Mouse (Mus musculus): ENCODE measurements around the gene AC124502.3. TPM values are rescaled to one million over a fixed set of nuclear protein-coding genes. Genes with fewer than 3 reads are reported as not detected.
"Not testable (repeated sequence)": the region's sequence is repeated elsewhere in the genome, so short reads cannot be mapped to it uniquely, and the experiment has no call there.

AC124502.3 gene
- total RNA-seq, 2 experiments from 2014 or later = 0.93 to 2.7 TPM

DNA sequence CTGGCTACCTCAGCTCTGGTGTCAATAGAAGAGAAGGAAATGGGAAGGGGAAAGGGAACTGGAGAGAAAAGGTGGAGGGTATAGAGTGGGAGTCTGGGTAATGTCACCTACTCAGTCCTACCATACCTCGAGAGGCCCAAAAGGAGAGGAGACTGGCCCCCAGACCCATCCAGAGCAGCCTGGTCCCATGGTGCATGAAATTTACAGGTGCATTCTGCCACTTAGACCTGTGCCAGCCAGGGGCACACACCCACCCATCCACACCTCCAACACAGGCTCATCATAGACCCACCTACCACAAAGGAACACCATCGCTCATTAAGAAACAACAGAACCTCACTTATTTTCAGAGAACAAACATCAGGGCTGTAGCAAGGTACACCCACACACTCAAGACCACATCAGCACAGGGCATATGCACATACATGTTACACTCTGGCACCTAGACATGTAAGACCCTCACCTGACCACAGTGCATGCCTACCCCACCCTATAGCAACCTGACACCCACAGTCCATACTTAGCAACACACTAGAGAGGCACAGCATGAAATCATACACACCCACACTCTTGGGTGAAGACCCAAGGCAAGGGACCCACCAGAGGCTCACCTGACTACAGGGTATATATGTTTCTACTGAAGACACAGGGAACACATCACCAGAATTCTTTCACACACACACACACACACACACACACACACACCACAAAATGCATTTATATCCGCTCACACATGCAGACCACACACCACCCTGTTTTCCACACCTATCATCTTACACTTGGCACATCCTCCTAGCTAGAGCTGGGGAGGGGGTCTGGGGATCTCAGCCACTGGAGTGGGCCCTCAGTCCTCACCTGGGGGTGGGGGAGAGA lies 45.5 kb downstream of the AC124502.3 start:
- DNase-seq = no peak

DNA sequence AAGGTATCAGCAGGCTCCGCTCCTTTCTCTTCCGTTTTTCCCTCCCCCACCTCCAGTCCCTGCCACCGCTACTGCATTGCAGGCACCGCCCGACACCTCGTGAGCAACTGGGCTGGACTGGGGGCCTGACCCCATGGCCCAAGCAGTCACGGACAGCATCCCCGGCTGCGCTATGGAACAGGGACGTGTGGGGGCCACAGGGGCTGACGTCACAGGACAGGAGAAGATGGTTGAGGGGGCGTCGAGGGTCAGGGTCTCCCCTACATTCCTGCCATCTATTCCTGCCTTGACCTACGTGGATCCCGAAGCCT lies 46.1 kb downstream of the AC124502.3 start:
- DNase-seq = no peak

DNA sequence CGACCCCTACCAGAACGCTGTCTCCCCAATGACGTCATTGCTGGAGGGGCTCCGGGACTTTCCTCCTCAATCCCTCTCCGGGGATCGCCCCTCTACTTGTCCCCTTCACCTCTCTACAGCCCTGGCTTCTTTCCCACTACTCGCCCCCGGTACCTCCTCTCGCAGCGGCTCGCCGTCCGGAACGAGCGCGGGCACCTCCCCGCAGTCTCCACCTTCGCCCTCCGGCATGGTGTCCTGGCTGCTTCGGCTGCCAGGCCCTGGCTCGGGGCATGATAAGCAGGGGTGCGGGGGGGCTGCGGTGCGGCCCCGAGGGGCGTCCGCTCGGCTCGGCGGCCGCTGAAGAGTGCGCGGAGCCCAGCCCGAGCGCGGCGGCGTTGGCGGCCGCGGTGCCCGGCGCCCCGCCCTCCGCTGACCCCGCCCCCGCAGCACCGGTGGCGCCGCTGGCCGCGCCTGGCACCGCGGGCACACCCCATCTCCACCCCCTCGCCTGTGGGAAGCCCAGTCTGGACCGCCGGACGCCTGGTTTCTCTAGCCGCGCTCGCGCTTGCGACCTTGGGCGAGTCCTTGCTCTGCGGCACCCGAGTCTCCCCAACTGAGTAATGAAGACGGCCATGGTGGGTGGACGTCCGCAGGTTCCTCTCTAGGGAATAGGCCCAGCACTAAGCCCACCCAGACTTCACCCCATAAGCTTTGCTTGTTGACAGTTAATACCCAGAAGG lies 46.6 kb downstream of the AC124502.3 start, which contains the start of gene Tmem151a:
Tmem151a (minus strand) TSS at position 387 of the 719 bp plus-strand sequence.
- peak in 1 of 2 experiments; percentile 50 for DNase-seq

DNA sequence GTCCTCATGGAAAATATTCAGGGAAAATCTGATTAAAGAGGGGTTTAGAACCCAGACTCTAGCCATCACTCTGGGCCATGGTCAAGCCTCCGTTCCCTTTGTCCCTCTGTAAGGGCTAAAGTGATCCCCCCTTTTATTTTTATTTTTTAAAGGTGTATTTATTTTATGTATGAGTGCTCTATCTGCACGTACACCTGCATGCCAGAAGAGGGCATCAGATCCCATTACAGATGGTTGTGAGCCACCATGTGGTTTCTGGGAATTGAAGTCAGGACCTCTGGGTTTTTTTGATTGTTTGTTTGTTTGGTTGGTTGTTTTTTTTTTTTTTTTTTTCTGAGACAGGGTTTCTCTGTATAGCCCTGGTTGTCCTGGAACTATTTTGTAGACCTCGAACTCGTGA lies 47.8 kb downstream of the AC124502.3 start:
- not testable (repeated sequence) for DNase-seq

DNA sequence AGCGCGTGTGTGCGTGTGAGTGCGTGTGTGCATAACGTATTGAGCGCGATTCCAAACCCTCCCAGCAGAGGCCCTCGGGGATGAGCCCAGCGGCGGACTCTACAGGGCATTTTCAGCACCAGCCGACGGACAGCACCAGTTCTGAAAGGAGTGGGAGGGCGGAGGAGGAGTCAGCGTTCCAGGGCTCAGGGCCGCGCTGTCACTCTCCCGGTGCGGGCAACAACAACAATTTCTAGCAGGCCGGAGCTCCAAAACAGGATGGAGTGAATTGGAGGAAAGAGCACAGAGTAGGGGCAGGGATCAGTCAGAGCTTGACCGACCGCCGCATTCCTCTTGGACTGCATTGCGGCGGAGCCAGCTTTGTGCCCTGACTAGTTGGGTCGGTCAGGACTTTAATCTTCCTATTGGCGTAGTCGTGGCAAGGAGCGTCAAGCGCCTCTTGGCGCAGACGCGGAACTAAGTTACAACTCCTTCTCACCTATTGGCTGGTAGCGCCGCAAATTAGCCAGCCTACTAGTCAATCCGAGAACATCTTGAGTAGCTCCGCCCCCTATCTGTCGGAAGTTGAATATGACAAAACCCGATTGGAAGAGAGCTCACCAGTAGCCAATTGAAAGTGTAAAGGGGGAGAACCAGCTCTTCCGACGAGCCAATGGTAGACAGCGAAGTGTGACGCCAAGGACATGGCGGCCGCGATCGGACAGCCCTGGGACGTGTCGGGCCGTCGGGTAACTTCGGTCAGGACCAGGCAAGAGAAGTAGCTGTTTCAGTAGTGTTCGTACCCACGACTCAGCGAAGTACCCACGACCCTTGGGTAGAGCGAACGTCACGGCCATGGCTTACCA lies 49.4 kb downstream of the AC124502.3 start, which contains the start of gene Yif1a:
Yif1a (plus strand) TSS at position 655 of the 845 bp plus-strand sequence.
- DNase-seq = peak; percentile 98 to 99

DNA sequence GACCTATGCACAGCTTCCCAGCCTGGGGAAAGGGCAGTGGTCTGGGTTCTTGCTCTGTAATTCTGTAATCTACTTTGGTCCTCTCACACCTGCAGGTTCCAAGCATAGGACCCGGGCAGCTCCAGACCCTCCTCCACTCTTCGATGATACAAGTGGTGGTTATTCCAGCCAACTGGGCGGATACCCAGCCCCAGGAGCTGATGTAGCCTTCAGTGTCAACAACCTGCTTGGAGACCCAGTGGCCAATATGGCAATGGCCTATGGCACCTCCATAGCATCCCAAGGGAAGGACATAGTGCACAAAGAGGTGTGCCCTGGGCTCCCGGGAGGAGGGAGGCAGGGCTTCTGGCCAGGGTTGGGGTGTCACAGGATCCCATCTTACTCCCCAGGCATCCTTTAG lies 50.6 kb downstream of the AC124502.3 start:
- DNase-seq = no peak

DNA sequence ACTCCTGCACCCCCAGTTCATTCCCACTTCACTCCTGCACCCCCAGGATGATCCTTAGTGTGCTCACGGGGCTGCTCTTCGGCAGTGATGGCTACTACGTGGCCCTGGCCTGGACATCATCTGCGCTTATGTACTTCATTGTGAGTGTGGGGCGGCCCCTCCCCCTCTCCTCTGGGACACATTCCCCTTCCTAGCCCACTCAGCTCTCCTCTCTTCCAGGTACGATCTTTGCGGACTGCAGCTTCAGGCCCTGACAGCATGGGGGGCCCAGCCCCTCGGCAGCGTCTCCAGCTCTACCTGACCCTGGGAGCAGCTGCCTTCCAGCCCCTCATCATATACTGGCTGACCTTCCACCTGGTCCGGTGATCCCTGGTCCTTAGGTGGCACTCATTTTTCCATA lies 53.4 kb downstream of the AC124502.3 start:
- DNase-seq = no peak

DNA sequence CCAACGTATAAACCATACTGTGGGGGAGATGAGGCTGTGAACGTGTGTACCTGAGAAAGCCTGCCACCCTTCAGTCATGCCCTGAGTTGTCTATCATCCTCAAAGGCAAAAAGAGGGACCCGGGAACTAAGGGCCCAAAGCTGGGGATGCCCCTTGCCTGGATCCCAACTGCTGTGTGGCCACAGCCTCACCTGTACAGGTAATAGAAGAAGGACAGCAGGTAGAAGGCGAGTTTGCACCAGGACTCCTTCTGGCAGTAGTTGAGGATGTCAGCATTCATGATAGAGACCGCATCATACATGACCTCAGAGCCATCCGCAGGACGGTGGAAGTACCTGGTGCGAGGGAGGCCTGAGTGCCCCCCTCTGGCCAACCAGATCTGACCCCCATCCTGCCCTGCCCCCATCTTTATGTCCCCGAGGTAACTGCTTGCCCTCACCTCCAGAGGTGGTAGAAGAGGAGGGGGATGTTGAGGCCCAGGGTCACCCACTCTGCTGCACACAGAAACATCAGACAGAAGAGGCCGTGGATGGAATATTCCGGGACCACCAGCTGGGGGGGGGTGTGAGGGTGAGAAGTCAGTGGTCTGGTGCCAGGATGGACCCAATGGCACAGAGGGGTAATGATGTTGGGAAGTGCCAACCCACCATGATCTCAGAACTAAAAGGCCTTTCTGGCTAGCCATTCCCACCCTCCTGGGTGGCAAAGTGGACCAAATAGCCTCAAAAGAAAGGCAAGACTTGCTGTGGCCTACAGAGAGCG lies 55.0 kb downstream of the AC124502.3 start:
- DNase-seq = no peak

DNA sequence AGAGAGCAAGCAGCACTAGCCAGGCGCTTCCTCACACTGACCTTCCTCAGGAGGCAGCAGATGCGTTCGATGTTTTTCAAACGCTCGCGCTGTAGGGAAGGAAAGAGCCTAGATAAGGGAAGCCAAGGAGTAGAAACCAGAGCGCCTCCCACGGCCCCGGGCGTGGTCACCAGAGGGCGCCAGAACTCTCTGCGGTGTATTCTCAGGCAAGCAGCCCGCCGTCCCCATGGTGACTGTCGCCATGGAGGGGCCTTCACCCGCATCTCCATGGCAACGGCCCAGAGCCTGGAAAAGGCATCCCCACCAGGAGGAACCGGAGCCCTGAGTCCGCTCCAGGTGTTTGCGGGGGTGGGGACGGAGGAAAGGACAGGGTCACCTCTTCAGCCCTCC lies 55.5 kb downstream of the AC124502.3 start:
- DNase-seq = peak; percentile 88 to 93

DNA sequence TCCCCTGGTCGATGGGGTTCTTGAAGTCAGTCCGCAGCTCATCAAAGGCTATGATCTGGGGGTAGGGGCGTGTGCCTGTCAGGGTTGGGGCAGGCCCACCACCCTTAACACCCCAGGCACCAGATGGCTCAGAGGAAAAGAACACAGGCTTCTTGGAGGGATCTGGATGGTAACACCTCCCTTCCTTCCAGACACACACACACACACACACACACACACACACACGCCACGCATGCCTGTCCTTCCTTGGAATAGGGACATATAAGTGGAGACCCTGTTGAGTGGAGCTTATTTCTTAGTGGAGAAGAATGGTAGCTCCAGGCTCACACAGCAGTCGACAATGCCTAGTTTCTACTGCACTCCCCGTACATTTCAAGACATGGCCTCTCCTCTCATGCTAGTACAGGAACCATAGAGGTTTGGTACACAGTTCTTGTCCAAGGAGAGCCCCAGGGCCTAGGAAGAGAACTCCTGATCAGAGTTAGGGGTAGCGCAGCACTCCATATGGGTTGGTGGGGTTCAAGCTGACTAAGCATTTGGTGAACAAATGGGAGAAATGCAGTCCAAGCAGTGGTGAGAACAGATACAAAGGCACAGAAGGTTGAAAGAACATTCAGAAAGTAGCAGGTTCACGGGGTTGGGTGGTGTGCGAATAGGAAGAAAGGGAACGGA lies 56.2 kb downstream of the AC124502.3 start:
- DNase-seq = no peak

DNA sequence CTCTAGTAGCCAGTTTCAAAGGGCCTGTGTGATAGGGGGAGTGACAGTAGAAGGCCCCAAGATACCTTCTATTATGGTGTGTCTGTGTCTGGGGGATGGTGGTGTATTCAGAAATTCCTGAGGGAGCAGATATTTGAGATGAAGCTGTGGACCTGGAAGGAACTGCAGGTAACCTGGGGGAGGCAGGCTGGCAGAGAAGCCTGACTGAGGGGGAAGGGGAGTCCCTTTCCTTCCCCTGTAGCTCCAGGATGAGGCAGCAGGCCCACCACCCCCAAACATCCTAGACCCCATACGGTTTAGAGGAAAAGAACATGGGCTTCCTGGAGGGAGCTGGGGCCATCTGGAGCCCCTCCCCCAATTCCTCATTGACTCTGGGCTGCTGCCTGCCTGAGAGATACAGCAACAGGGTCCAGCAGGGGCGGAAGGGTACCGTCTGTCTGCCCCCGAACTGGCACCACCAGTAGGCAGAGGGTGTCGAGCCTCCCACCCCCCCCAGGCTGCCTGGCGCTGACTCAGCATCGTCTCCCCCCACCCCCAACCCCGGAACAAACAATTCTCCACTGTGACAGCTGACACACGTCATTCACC lies 57.3 kb downstream of the AC124502.3 start:
- no peak for DNase-seq

DNA sequence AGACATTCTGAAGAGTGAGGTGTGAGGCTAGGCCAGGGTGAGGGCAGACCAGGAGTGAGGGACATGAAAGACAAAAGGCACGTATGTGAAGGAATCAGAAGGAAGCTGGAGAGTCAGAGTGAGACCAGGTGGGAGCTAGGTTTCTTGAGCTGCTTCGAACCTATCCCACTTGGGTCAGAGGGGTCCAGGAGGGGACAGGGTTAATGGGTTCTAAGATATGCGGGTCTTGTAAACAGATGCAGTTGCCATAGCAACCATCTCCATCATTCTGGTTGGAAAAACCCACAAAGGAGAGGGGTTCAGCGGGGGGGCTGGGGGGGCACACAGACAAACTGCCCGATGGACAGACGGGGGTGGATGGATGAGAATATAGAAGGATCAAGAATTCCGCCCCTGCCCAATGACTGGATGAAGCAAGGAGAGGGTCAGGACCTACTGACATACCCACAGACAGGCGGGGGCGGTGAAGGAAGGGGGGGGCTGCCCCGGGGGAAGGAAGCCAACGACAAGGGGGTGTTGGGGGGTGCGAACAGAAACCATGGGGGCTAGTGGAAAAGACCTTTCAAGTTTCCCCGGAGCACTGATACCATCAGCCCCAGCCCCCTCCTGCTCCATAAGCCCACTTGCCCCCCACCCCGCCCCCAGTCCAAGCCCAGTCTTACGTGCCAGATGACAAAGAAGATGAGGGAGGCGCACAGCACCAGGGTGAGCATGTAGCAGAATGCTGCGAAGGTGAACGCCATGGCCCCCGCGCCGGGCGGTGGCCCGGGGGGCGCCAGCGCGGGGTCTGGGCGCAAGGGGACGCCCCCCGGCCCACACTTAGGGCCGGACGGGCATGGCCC lies 59.1 kb downstream of the AC124502.3 start:
- DNase-seq = no peak

DNA sequence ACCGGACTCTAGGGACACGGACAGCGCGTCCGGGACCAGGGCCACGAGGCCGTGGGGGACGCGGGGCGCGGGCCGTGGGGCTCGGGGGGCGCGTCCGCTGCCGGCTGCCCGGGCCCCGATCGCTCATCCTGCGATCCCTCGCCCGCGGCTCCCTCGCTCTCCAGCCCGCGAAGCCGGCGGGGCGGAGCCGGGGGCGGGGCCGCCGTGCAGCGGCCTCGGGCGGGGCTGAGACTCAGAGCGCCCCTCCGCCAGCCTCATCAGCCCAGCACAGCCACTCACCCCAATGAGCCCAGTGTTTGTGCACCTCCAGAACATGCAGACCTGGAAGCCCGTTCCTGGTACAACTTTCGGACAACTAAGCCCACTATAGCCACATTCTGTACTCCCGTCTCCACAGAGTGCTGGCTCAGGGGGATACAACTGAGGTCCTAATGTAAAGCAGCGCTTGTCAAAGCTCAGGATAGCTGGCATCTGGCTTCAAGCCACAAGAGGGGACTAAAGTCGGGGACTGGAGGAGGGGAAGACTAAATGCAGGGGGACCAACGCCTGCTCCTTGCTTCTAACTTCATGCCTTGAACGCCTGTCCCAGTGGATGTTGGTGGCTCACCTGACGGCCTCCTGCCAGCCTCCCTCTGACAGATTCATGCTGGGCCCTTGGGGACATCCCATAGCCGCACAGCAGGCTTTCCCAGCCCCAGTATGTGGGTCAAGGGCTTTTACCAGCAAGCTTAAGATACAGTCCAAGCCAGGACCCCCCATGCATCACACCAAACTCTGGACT lies 59.9 kb downstream of the AC124502.3 start, which contains the start of gene Cnih2:
Cnih2 (minus strand) TSS at position 159 of the 781 bp plus-strand sequence.
- DNase-seq = peak; percentile 49 to 61

Other genes with a start within 250 kb of the AC124502.3 start
- gene Rbm4, start 245.0 kb upstream of the AC124502.3 start, total RNA-seq (2021) = 10 to 100 TPM; 38.8 to 43.3 TPM
- gene Gm21992, start 227.3 kb upstream of the AC124502.3 start, total RNA-seq (2021) = 10 to 100 TPM; 15.4 to 19.4 TPM
- 10 to 100 TPM; 16.6 to 17.9 TPM for gene Rbm14, start 227.3 kb upstream of the AC124502.3 start, total RNA-seq (2021)
- 10 to 100 TPM; 30.0 to 30.6 TPM for gene Ccs, start 199.6 kb upstream of the AC124502.3 start, total RNA-seq (2021)
- gene Ccdc87, start 199.5 kb upstream of the AC124502.3 start, total RNA-seq (2021) = under 1 TPM in 1 of 2 experiments, not detected in 1; 0.10 TPM
- gene Ctsf, start 183.8 kb upstream of the AC124502.3 start, total RNA-seq (2021) = 10 to 100 TPM; 73.4 to 76.3 TPM
- under 1 TPM; 0.42 to 0.49 TPM for gene Actn3, start 161.0 kb upstream of the AC124502.3 start, total RNA-seq (2021)
- 1 to 10 TPM; 2.4 to 3.1 TPM for gene Zdhhc24, start 160.2 kb upstream of the AC124502.3 start, total RNA-seq (2021)
- gene Bbs1, start 132.3 kb upstream of the AC124502.3 start, total RNA-seq (2021) = 1 to 10 TPM; 2.8 to 3.1 TPM
- gene Dpp3, start 110.6 kb upstream of the AC124502.3 start, total RNA-seq (2021) = 10 to 100 TPM; 15.6 to 18.2 TPM
- gene Peli3, start 95.8 kb upstream of the AC124502.3 start, total RNA-seq (2021) = 1 to 10 TPM; 3.5 to 3.8 TPM
- 10 to 100 TPM; 67.7 to 86.0 TPM for gene Mrpl11, start 76.7 kb upstream of the AC124502.3 start, total RNA-seq (2021)
- gene Npas4, start 48.6 kb upstream of the AC124502.3 start, total RNA-seq (2021) = under 1 TPM in 1 of 2 experiments, not detected in 1; 0.10 TPM
- gene Slc29a2, start 15.0 kb upstream of the AC124502.3 start, total RNA-seq (2021) = 1 to 10 TPM; 6.9 to 8.8 TPM
- gene B4gat1, start 65 bp upstream of the AC124502.3 start, total RNA-seq (2021) = 10 to 100 TPM; 46.0 TPM
- gene Brms1, start 2.5 kb downstream of the AC124502.3 start, total RNA-seq (2021) = 10 to 100 TPM; 11.8 to 16.2 TPM
- 1 to 10 TPM; 1.9 to 2.4 TPM for gene Rin1, start 11.6 kb downstream of the AC124502.3 start, total RNA-seq (2021)
- gene Cd248, start 29.2 kb downstream of the AC124502.3 start, total RNA-seq (2021) = 1 to 10 TPM; 6.9 to 7.4 TPM
- 1 to 10 TPM; 1.6 to 2.3 TPM for gene Tmem151a, start 46.6 kb downstream of the AC124502.3 start, total RNA-seq (2021)
- 100 to 1,000 TPM in 1 of 2 experiments, 10 to 100 TPM in 1; 97.6 to 104 TPM for gene Yif1a, start 49.6 kb downstream of the AC124502.3 start, total RNA-seq (2021)
- under 1 TPM in 1 of 2 experiments, not detected in 1; 0.31 TPM for gene Cnih2, start 59.6 kb downstream of the AC124502.3 start, total RNA-seq (2021)
- gene Rab1b, start 68.2 kb downstream of the AC124502.3 start, total RNA-seq (2021) = 100 to 1,000 TPM; 190 to 204 TPM
- 10 to 100 TPM; 48.9 to 54.0 TPM for gene Klc2, start 79.7 kb downstream of the AC124502.3 start, total RNA-seq (2021)
- gene Pacs1, start 234.2 kb downstream of the AC124502.3 start, total RNA-seq (2021) = 10 to 100 TPM; 21.8 to 22.7 TPM